Mouse (Mus musculus): ENCODE data around the gene Jup. TPM values are rescaled to one million over a fixed set of nuclear protein-coding genes. Genes with fewer than 3 reads are reported as not detected.

The Jup gene
- total and polyA plus RNA-seq, 3 experiments = 0.33 TPM; not detected in 2

DNA sequence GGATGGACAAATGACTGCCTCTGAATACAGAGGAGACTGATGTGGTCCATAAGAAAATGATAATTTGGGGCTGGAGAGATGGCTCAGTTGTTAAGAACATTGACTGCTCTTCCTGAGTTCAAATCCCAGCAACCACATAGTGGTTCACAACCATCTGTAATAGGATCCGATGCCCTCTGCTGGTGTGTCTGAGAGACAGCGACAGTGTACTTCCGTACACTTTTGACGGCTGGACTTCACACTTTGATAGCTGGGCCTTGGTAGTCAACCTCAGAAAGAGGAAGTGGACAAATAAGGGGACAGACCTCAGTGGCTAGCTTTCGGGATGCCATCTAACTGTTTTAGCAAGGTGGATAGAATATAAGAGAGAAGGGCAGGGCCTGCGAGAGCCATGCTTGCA lies 37.4 kb downstream of the Jup start:
- peaks cover 8% of the 10 kb centered on the region; the same call in 1 of the 2 replicates for H3K4me1 ChIP-seq (ENCODE audit: insufficient read depth, low read depth, low read length)
- no peak for DNase-seq (ENCODE audit: low spot score)
- peaks cover 39% of the 10 kb centered on the region for H3K27me3 ChIP-seq (ENCODE audit: insufficient read depth, low read length)
- no peak overlapping the region for H3K4me3 ChIP-seq (ENCODE audit: low read depth, low read length)
- TF ChIP-seq POLR2AphosphoS5 (IDR thresholded peaks at IDR 0.05; ENCODE audit: insufficient replicate concordance, low read depth, low read length) (no peak), CTCF (IDR thresholded peaks at IDR 0.05; ENCODE audit: low read depth, low read length) (no peak), GATA2 (IDR thresholded peaks at IDR 0.05; ENCODE audit: borderline replicate concordance, low read depth, low read length) (no peak), TAL1 (conservative IDR thresholded peaks at IDR 0.05; ENCODE audit: low read depth, low read length) (no peak), GATA1 (IDR thresholded peaks at IDR 0.05; ENCODE audit: borderline replicate concordance, low read length) (no peak)
- ATAC-seq (ENCODE audit: extremely low read depth, insufficient number of reproducible peaks, low FRiP score, poor library complexity, severe bottlenecking) = no peak
- no peaks in the 10 kb centered on the region for H3K9me3 ChIP-seq (replicated peaks)
- H3K36me3 ChIP-seq (replicated peaks) = no peaks in the 10 kb centered on the region

DNA sequence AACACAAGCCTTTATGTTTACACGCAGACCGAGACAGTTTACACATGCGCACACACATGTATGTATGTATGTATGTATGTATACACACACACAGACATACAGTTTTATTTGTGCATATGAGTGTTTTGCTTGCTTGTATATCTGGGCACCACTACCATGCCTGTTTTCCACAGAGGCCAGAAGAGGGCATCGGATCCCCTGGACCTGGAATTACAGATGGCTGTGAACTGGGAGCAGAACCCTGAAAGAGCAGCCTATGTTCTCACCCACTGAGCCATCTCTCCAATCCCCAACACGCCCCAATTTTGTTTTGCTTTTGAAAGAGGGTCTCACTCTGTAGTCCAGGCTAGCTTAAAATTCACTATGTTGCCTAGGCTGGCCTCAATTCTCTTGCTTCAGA lies 40.2 kb downstream of the Jup start:
- Histone ChIP-seq H3K9me3 (replicated peaks) (no peaks in the 10 kb centered on the region), H3K27me3 (ENCODE audit: insufficient read depth, low read length) (peaks cover 50% of the 10 kb centered on the region), H3K36me3 (replicated peaks) (no peaks in the 10 kb centered on the region), H3K4me1 (ENCODE audit: insufficient read depth, low read depth, low read length) (peaks cover 6% of the 10 kb centered on the region; the same call in 1 of the 2 replicates), H3K4me3 (ENCODE audit: low read depth, low read length) (no peak overlapping the region)
- TF ChIP-seq POLR2AphosphoS5 (IDR thresholded peaks at IDR 0.05; ENCODE audit: insufficient replicate concordance, low read depth, low read length) = no peak
- TF ChIP-seq GATA2 (IDR thresholded peaks at IDR 0.05; ENCODE audit: borderline replicate concordance, low read depth, low read length) = no peak
- TF ChIP-seq TAL1 (conservative IDR thresholded peaks at IDR 0.05; ENCODE audit: low read depth, low read length) = no peak
- no peak for TF ChIP-seq CTCF (IDR thresholded peaks at IDR 0.05; ENCODE audit: low read depth, low read length)
- no peak for TF ChIP-seq GATA1 (IDR thresholded peaks at IDR 0.05; ENCODE audit: borderline replicate concordance, low read length)
- ATAC-seq (ENCODE audit: extremely low read depth, insufficient number of reproducible peaks, low FRiP score, poor library complexity, severe bottlenecking) = no peak
- no peak for DNase-seq (ENCODE audit: low spot score)

DNA sequence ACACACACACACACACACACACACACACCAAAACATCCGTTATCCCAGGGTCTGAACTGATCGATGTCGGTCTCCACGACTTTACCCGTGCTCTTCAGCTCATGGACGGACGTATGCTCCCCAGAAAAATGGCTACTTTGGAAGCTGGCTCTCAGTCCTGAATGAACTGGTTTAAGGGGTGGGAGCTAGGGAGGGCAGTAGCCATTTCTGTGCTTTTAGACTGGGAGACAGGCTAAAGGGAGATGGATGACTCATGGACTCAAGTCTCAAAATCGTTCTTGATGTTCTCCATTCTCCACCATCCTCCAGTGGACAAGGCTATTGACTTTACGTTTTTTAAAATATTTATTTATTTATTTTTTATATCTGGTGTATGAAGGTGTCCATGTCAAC lies 40.7 kb downstream of the Jup start:
- Histone ChIP-seq H3K36me3 (replicated peaks) (no peaks in the 10 kb centered on the region), H3K4me3 (ENCODE audit: low read depth, low read length) (no peak overlapping the region), H3K27me3 (ENCODE audit: insufficient read depth, low read length) (peaks cover 52% of the 10 kb centered on the region), H3K9me3 (replicated peaks) (no peaks in the 10 kb centered on the region), H3K4me1 (ENCODE audit: insufficient read depth, low read depth, low read length) (peaks cover 8% of the 10 kb centered on the region; the same call in 1 of the 2 replicates)
- ATAC-seq (ENCODE audit: extremely low read depth, insufficient number of reproducible peaks, low FRiP score, poor library complexity, severe bottlenecking) (no peak), DNase-seq (ENCODE audit: low spot score) (no peak)
- no peak for TF ChIP-seq POLR2AphosphoS5 (IDR thresholded peaks at IDR 0.05; ENCODE audit: insufficient replicate concordance, low read depth, low read length)
- TF ChIP-seq TAL1 (conservative IDR thresholded peaks at IDR 0.05; ENCODE audit: low read depth, low read length) = no peak
- no peak for TF ChIP-seq GATA2 (IDR thresholded peaks at IDR 0.05; ENCODE audit: borderline replicate concordance, low read depth, low read length)
- TF ChIP-seq GATA1 (IDR thresholded peaks at IDR 0.05; ENCODE audit: borderline replicate concordance, low read length) = no peak
- TF ChIP-seq CTCF (IDR thresholded peaks at IDR 0.05; ENCODE audit: low read depth, low read length) = no peak

- no peaks in the 10 kb centered on the region for H3K36me3 ChIP-seq (replicated peaks)
- TF ChIP-seq POLR2AphosphoS5 (IDR thresholded peaks at IDR 0.05; ENCODE audit: insufficient replicate concordance, low read depth, low read length) = no peak
- no peak for TF ChIP-seq GATA1 (IDR thresholded peaks at IDR 0.05; ENCODE audit: borderline replicate concordance, low read length)
- TF ChIP-seq CTCF (IDR thresholded peaks at IDR 0.05; ENCODE audit: low read depth, low read length) = no peak
- TF ChIP-seq GATA2 (IDR thresholded peaks at IDR 0.05; ENCODE audit: borderline replicate concordance, low read depth, low read length) = no peak
- no peak for TF ChIP-seq TAL1 (conservative IDR thresholded peaks at IDR 0.05; ENCODE audit: low read depth, low read length)
- no peak for ATAC-seq (ENCODE audit: extremely low read depth, insufficient number of reproducible peaks, low FRiP score, poor library complexity, severe bottlenecking)
- DNase-seq (ENCODE audit: low spot score) = no peak
- no peaks in the 10 kb centered on the region for H3K9me3 ChIP-seq (replicated peaks)
- H3K27me3 ChIP-seq (ENCODE audit: insufficient read depth, low read length) = peaks cover 57% of the 10 kb centered on the region
- no peak within 1 kb of the TSS; the same call in 1 of the 2 replicates for H3K4me3 ChIP-seq (ENCODE audit: low read depth, low read length)
- peaks cover 8% of the 10 kb centered on the region; the same call in 1 of the 2 replicates for H3K4me1 ChIP-seq (ENCODE audit: insufficient read depth, low read depth, low read length)
Measured at GRCm38 (mm10) chr11:100355972-100356818, 41.4 kb downstream of the Jup start, which contains the start of gene Hap1. Hap1 (minus strand) TSS chr11:100356128.

DNA sequence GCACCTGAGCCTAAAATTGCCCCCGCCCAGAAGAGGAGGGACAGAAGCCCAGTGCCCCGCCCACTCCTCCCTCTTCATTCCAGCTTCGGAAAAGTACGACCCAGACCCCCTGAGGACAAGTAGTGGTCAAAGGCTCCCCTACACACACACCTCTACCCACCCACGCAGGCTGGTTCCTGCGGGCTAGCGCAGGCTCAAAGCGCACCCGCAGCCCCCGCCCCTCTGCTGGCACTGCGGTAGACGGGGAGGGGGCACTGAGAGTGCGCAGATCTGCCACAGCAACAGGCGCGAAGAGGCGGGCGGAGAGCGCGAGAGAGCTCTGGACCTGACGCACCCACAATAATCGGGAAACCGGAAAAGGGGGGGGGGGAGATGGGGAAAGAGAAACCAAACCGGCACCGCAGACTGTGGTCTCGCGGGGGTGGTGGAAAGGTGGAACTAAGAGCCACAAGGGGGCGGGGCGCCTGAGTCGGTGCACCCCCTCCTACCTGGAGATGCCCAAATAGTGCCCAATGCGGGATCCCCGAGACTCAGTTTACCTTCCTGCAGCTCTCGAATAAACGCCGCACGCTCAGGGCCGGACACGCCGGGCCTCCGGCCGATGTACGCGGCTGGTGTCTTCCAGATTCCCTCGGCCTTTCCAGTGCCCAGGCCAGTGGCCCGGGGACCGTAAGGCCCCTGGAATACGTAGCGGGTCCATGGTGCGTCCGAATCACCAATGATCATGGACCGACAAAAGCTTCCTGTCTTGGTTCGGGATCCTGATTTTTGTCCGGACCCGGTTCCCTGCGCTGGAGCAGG lies 42.2 kb downstream of the Jup start:
- peaks cover 57% of the 10 kb centered on the region for H3K27me3 ChIP-seq (ENCODE audit: insufficient read depth, low read length)
- TF ChIP-seq GATA1 (IDR thresholded peaks at IDR 0.05; ENCODE audit: borderline replicate concordance, low read length) = no peak
- TF ChIP-seq POLR2AphosphoS5 (IDR thresholded peaks at IDR 0.05; ENCODE audit: insufficient replicate concordance, low read depth, low read length) = no peak
- TF ChIP-seq CTCF (IDR thresholded peaks at IDR 0.05; ENCODE audit: low read depth, low read length) = no peak
- TF ChIP-seq TAL1 (conservative IDR thresholded peaks at IDR 0.05; ENCODE audit: low read depth, low read length) = no peak
- TF ChIP-seq GATA2 (IDR thresholded peaks at IDR 0.05; ENCODE audit: borderline replicate concordance, low read depth, low read length) = no peak
- no peaks in the 10 kb centered on the region for H3K36me3 ChIP-seq (replicated peaks)
- H3K4me3 ChIP-seq (ENCODE audit: low read depth, low read length) = no peak overlapping the region; the same call in 1 of the 2 replicates
- peaks cover 8% of the 10 kb centered on the region; the same call in 1 of the 2 replicates for H3K4me1 ChIP-seq (ENCODE audit: insufficient read depth, low read depth, low read length)
- ATAC-seq (ENCODE audit: extremely low read depth, insufficient number of reproducible peaks, low FRiP score, poor library complexity, severe bottlenecking) = no peak
- H3K9me3 ChIP-seq (replicated peaks) = no peaks in the 10 kb centered on the region
- no peak for DNase-seq (ENCODE audit: low spot score)

Measured in G1E (cell line).